Mouse (Mus musculus) thymus, postnatal 10 days (tissue): Measurements from ENCODE around the gene Ccdc189.
"Not testable (repeated sequence)": the region's sequence is repeated elsewhere in the genome, so short reads cannot be mapped to it uniquely, and the experiment has no call there.

ENCODE experiments used
- DNase-seq, 2 experiments: peaks; one replicate each; pipeline ENCODE4 v3.0.0; 2021; ENCODE audit warnings: low spot score in 2 of 2

Gene Ccdc189

GRCm38 (mm10) chr7:127588011-127588871, at the start of gene Ccdc189, which contains the start of gene Rnf40:
TSS of gene Ccdc189 (minus strand) at chr7:127588595.
TSS of gene Rnf40 (plus strand) at chr7:127588767.
- DNase-seq: peak; percentile 78 to 89

GRCm38 (mm10) chr7:127636963-127637362, 48.6 kb upstream of the Ccdc189 start:
- DNase-seq: no peak

- DNase-seq: no peak
These were observed 43.0 kb upstream of the Ccdc189 start for GRCm38 (mm10) chr7:127631416-127631815.

GRCm38 (mm10) chr7:127628646-127629045, 40.3 kb upstream of the Ccdc189 start:
- no peak for DNase-seq

- no peak for DNase-seq
These were observed 38.1 kb upstream of the Ccdc189 start for GRCm38 (mm10) chr7:127626471-127626870.

- no peak for DNase-seq
These were observed 37.6 kb upstream of the Ccdc189 start for GRCm38 (mm10) chr7:127626039-127626438.

GRCm38 (mm10) chr7:127618402-127618801, 30.0 kb upstream of the Ccdc189 start:
- not testable (repeated sequence) for DNase-seq

GRCm38 (mm10) chr7:127617962-127618361, 29.6 kb upstream of the Ccdc189 start:
- peak; percentile 57 to 62 for DNase-seq

GRCm38 (mm10) chr7:127616881-127617280, 28.5 kb upstream of the Ccdc189 start:
- peak; percentile 25 to 45 for DNase-seq

GRCm38 (mm10) chr7:127616336-127616735, 27.9 kb upstream of the Ccdc189 start:
- DNase-seq: peak; percentile 35 to 48

GRCm38 (mm10) chr7:127614891-127615843, 26.8 kb upstream of the Ccdc189 start, which contains the start of gene Zfp629:
TSS of gene Zfp629 (minus strand) at chr7:127615797.
- peak; percentile 51 to 67 for DNase-seq

GRCm38 (mm10) chr7:127614511-127614890, 26.1 kb upstream of the Ccdc189 start:
- peak; percentile 28 to 50 for DNase-seq

GRCm38 (mm10) chr7:127614091-127614490, 25.7 kb upstream of the Ccdc189 start:
- no peak for DNase-seq

- no peak for DNase-seq
These were observed 25.1 kb upstream of the Ccdc189 start for GRCm38 (mm10) chr7:127613501-127613900.

GRCm38 (mm10) chr7:127611561-127611960, 23.2 kb upstream of the Ccdc189 start:
- no peak for DNase-seq

- no peak for DNase-seq
These were observed 22.6 kb upstream of the Ccdc189 start for GRCm38 (mm10) chr7:127611011-127611410.

GRCm38 (mm10) chr7:127607150-127607549, 18.8 kb upstream of the Ccdc189 start:
- DNase-seq: no peak

GRCm38 (mm10) chr7:127604256-127604655, 15.9 kb upstream of the Ccdc189 start:
- no peak for DNase-seq

GRCm38 (mm10) chr7:127602903-127603302, 14.5 kb upstream of the Ccdc189 start:
- DNase-seq: no peak

- DNase-seq: no peak
These were observed 13.3 kb upstream of the Ccdc189 start for GRCm38 (mm10) chr7:127601735-127602134.

GRCm38 (mm10) chr7:127600612-127601011, 12.2 kb upstream of the Ccdc189 start:
- no peak for DNase-seq

GRCm38 (mm10) chr7:127596747-127597146, 8.4 kb upstream of the Ccdc189 start:
- DNase-seq: no peak
